Mouse (Mus musculus): ENCODE measurements around the gene Gpt2. TPM values are rescaled to one million over a fixed set of nuclear protein-coding genes. Genes with fewer than 3 reads are reported as not detected.
A peak's percentile ranks its signal among the peaks of the same experiment; 100 is the strongest.

The Gpt2 gene
- polyA plus RNA-seq, 1 experiment from 2014 or later: 5.3 TPM

GRCm38 (mm10) chr8:85526105-85526504 lies 33.7 kb downstream of the Gpt2 start:
- peak; percentile 60 for DNase-seq (ENCODE audit: low spot score)

GRCm38 (mm10) chr8:85528959-85529358 lies 36.6 kb downstream of the Gpt2 start:
- no peak for DNase-seq (ENCODE audit: low spot score)

GRCm38 (mm10) chr8:85530717-85531116 lies 38.3 kb downstream of the Gpt2 start:
- no peak for DNase-seq (ENCODE audit: low spot score)

GRCm38 (mm10) chr8:85531471-85531870 lies 39.1 kb downstream of the Gpt2 start:
- DNase-seq (ENCODE audit: low spot score): no peak

GRCm38 (mm10) chr8:85532843-85533242 lies 40.5 kb downstream of the Gpt2 start:
- no peak for DNase-seq (ENCODE audit: low spot score)

- DNase-seq (ENCODE audit: low spot score): no peak
Observed at GRCm38 (mm10) chr8:85533434-85533833, 41.1 kb downstream of the Gpt2 start.

- DNase-seq (ENCODE audit: low spot score): no peak
Observed at GRCm38 (mm10) chr8:85534163-85534562, 41.8 kb downstream of the Gpt2 start.

GRCm38 (mm10) chr8:85536332-85536731 lies 44.0 kb downstream of the Gpt2 start:
- no peak for DNase-seq (ENCODE audit: low spot score)

- no peak for DNase-seq (ENCODE audit: low spot score)
Observed at GRCm38 (mm10) chr8:85551934-85552333, 59.6 kb downstream of the Gpt2 start.

- peak; percentile 52 for DNase-seq (ENCODE audit: low spot score)
Observed at GRCm38 (mm10) chr8:85554391-85555180, 62.2 kb downstream of the Gpt2 start.

- peak; percentile 94 for DNase-seq (ENCODE audit: low spot score)
Observed at GRCm38 (mm10) chr8:85555181-85556145, 63.1 kb downstream of the Gpt2 start, which contains the start of gene Dnaja2. Gene Dnaja2 (minus strand): TSS chr8:85555344.

GRCm38 (mm10) chr8:85556986-85557600 lies 64.7 kb downstream of the Gpt2 start:
- no peak for DNase-seq (ENCODE audit: low spot score)

GRCm38 (mm10) chr8:85557601-85557986 lies 65.2 kb downstream of the Gpt2 start:
- DNase-seq (ENCODE audit: low spot score): no peak

GRCm38 (mm10) chr8:85559201-85559600 lies 66.8 kb downstream of the Gpt2 start:
- no peak for DNase-seq (ENCODE audit: low spot score)

- no peak for DNase-seq (ENCODE audit: low spot score)
Observed at GRCm38 (mm10) chr8:85559966-85560365, 67.6 kb downstream of the Gpt2 start.

GRCm38 (mm10) chr8:85563336-85563735 lies 71.0 kb downstream of the Gpt2 start:
- DNase-seq (ENCODE audit: low spot score): no peak

GRCm38 (mm10) chr8:85565186-85565585 lies 72.8 kb downstream of the Gpt2 start:
- no peak for DNase-seq (ENCODE audit: low spot score)

GRCm38 (mm10) chr8:85567801-85568200 lies 75.4 kb downstream of the Gpt2 start:
- DNase-seq (ENCODE audit: low spot score): no peak

GRCm38 (mm10) chr8:85570466-85570865 lies 78.1 kb downstream of the Gpt2 start:
- no peak for DNase-seq (ENCODE audit: low spot score)

GRCm38 (mm10) chr8:85573972-85574496 lies 81.7 kb downstream of the Gpt2 start:
- no peak for DNase-seq (ENCODE audit: low spot score)

Data from thymus, postnatal 0 days (tissue).